Mouse (Mus musculus): ENCODE data around the gene Tom1l1.

DNA sequence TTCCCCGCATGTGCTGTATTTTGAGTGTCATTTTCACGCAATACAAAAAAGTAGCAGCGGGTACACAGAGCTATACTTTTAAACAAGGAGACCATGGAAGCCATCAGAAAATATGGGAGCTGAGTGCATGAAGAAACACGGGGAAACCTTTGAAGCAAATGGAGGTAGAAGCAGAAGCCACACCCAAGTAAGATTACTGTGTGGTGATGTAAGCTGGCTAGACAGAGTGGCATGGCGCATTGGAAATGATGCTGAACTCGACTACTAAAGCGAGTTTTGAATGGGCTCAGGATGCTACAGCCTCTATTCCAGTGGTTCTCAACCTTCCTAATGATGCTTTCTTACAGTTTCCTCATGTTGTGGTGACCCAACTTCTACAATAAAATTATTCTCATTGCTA lies 11.1 kb downstream of the Tom1l1 start:
- no peak for TF ChIP-seq CTCF (IDR thresholded peaks at IDR 0.05; ENCODE audit: low read depth)
- no peak for TF ChIP-seq EP300 (IDR thresholded peaks at IDR 0.05; ENCODE audit: low read depth)
